Mouse (Mus musculus): Measurements from ENCODE around the gene Gkap1. TPM values are rescaled to one million over a fixed set of nuclear protein-coding genes. Genes with fewer than 3 reads are reported as not detected.

Gene Gkap1
- total RNA-seq, 2 experiments from 2014 or later, result 13.7 to 18.4 TPM

Small RNA genes within 50 kb of the gene (microRNA-seq; reads per million reads assigned to microRNA genes)
- 0 reads per million in 2 experiments for gene Mir6369

Other genes starting within 250 kb of the Gkap1 start
- 10 to 100 TPM; 28.0 to 30.2 TPM for gene Klhl3, start 162.1 kb downstream of the Gkap1 start, total RNA-seq (2021)
- gene Hnrnpa0, start 147.1 kb downstream of the Gkap1 start, total RNA-seq (2021), result 100 to 1,000 TPM; 125 to 136 TPM
- 10 to 100 TPM; 21.5 to 21.9 TPM for gene Idnk, start 118.0 kb downstream of the Gkap1 start, total RNA-seq (2021)
- gene Ubqln1, start 60.0 kb downstream of the Gkap1 start, total RNA-seq (2021), result 100 to 1,000 TPM; 129 to 140 TPM
- gene Kif27, start 83.4 kb upstream of the Gkap1 start, total RNA-seq (2021), result 1 to 10 TPM; 2.6 to 3.3 TPM
- gene 2210016F16Rik, start 109.5 kb upstream of the Gkap1 start, total RNA-seq (2021), result 1 to 10 TPM; 4.5 to 5.1 TPM
- 10 to 100 TPM; 12.8 to 13.0 TPM for gene Rmi1, start 126.5 kb upstream of the Gkap1 start, total RNA-seq (2021)
- gene Hnrnpk, start 127.6 kb upstream of the Gkap1 start, total RNA-seq (2021), result 100 to 1,000 TPM; 649 to 670 TPM

Measured in left cerebral cortex, postnatal 14 days (tissue).